Mouse (Mus musculus): ENCODE measurements around the gene Fto.

DNA sequence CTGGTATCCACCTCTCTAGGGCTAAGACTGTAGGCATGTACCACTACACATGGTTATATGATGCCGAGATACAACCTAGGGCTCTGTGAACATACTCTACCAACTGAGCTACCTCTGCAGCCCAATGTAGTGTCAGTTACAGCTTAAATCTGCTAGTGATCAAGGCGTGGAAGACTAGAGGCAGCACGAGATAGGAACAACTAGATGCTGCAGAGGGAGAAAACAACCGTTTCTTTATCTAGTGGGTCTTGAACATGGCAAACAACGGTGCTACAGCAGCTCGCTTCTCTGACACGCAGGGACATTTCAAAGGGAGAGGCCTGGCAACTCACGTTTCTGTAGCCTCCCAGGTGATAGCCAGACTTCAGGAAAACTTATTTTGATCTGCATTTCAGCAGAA lies 31.8 kb upstream of the Fto start:
- no peak for TF ChIP-seq TBP (conservative IDR thresholded peaks at IDR 0.05; ENCODE audit: low read depth, low read length)
- no peak for TF ChIP-seq POLR2AphosphoS2 (IDR thresholded peaks at IDR 0.05; ENCODE audit: low read depth, low read length)
- TF ChIP-seq RCOR1 (conservative IDR thresholded peaks at IDR 0.05; ENCODE audit: low read depth, low read length): no peak
- TF ChIP-seq MYC (IDR thresholded peaks at IDR 0.05; ENCODE audit: low read depth, low read length): no peak

All from CH12.LX (cell line).